Mouse (Mus musculus) spleen, adult 2 months (tissue): ENCODE measurements around the gene Zfp131.

Experiments
- CTCF ChIP-seq: fragments of 200-500 bp; IDR thresholded peaks from 2 replicates; pipeline ENCODE4 v1.5.1; 2011; ENCODE audit warnings: mild to moderate bottlenecking, inconsistent platforms; ENCODE audit not compliant: insufficient read depth, insufficient read length, insufficient replicate concordance; ENCODE audit errors: extremely low read depth
- POLR2A ChIP-seq: fragments of 200-500 bp; IDR thresholded peaks from 2 replicates; pipeline ENCODE4 v1.6.1; 2011; ENCODE audit warnings: low read depth, low read length, inconsistent platforms

- TF ChIP-seq CTCF (no peak), POLR2A (no peak)
Observed at GRCm38 (mm10) chr13:119742711-119743415, 47.8 kb downstream of the Zfp131 start.
